Mouse (Mus musculus): ENCODE measurements at regions not wholly inside any gene's neighbourhood (a gene's known extent, or its start where the extent isn't known, plus 50 kb on each side); places are given as distances from the start of the nearest gene placed in this dataset.

GRCm38 (mm10) chr2:128392344-128392743, 198.7 kb upstream of the Spdye4c start:
- Histone ChIP-seq H3K4me2 (no peak overlapping the region), H3K9me3 (replicated peaks) (no peaks in the 10 kb centered on the region), H3K9ac (replicated peaks) (no peak overlapping the region), H3K27me3 (replicated peaks) (peaks cover 9% of the 10 kb centered on the region; the same call in 1 of the 2 replicates), H3K4me3 (replicated peaks) (no peak overlapping the region), H3K4me1 (peaks cover 7% of the 10 kb centered on the region), H3K27ac (replicated peaks) (no peak overlapping the region), H3K36me3 (no peaks in the 10 kb centered on the region)
- ATAC-seq (ENCODE audit: low FRiP score) = no peak
- 16% methylated on average over 9 of the region's 9 CpGs for WGBS

- H3K36me3 ChIP-seq = no peaks in the 10 kb centered on the region
- no peaks in the 10 kb centered on the region for H3K9me3 ChIP-seq (replicated peaks)
- WGBS = 30% methylated on average over 8 of the region's 8 CpGs
- no peak overlapping the region for H3K4me2 ChIP-seq
- H3K4me1 ChIP-seq = peaks cover 7% of the 10 kb centered on the region
- H3K4me3 ChIP-seq (replicated peaks) = no peak overlapping the region
- H3K9ac ChIP-seq (replicated peaks) = no peak overlapping the region
- no peak for ATAC-seq (ENCODE audit: low FRiP score)
- no peak overlapping the region for H3K27ac ChIP-seq (replicated peaks)
- peaks cover 9% of the 10 kb centered on the region; the same call in 1 of the 2 replicates for H3K27me3 ChIP-seq (replicated peaks)
Measured at GRCm38 (mm10) chr2:128393401-128393800, 197.6 kb upstream of the Spdye4c start.

- peaks cover 3% of the 10 kb centered on the region; the same call in 1 of the 2 replicates for H3K4me1 ChIP-seq
- ATAC-seq (ENCODE audit: low FRiP score) = no peak
- H3K4me2 ChIP-seq = no peak overlapping the region
- H3K9ac ChIP-seq (replicated peaks) = no peak overlapping the region
- H3K27me3 ChIP-seq (replicated peaks) = peaks cover 9% of the 10 kb centered on the region; the same call in 1 of the 2 replicates
- no peaks in the 10 kb centered on the region for H3K36me3 ChIP-seq
- no peaks in the 10 kb centered on the region for H3K9me3 ChIP-seq (replicated peaks)
- no peak overlapping the region for H3K27ac ChIP-seq (replicated peaks)
- 75% methylated on average over 5 of the region's 5 CpGs for WGBS
- H3K4me3 ChIP-seq (replicated peaks) = no peak overlapping the region
Measured at GRCm38 (mm10) chr2:128393921-128394320, 197.1 kb upstream of the Spdye4c start.

- no peak overlapping the region for H3K27ac ChIP-seq (replicated peaks)
- H3K4me1 ChIP-seq = no peaks in the 10 kb centered on the region
- H3K36me3 ChIP-seq = no peaks in the 10 kb centered on the region
- H3K27me3 ChIP-seq (replicated peaks) = peaks cover 9% of the 10 kb centered on the region; the same call in 1 of the 2 replicates
- 49% methylated on average over 4 of the region's 4 CpGs for WGBS
- 0 out of 2 replicates have a peak, but pooled peaks have one; percentile 3 for ATAC-seq (ENCODE audit: low FRiP score)
- H3K4me3 ChIP-seq (replicated peaks) = no peak overlapping the region
- H3K9me3 ChIP-seq (replicated peaks) = no peaks in the 10 kb centered on the region
- no peak overlapping the region for H3K4me2 ChIP-seq
- no peak overlapping the region for H3K9ac ChIP-seq (replicated peaks)
Measured at GRCm38 (mm10) chr2:128395308-128396007, 195.6 kb upstream of the Spdye4c start.

GRCm38 (mm10) chr2:128396008-128396346, 195.0 kb upstream of the Spdye4c start:
- H3K36me3 ChIP-seq = no peaks in the 10 kb centered on the region
- 4% methylated on average over 9 of the region's 9 CpGs for WGBS
- H3K4me1 ChIP-seq = no peaks in the 10 kb centered on the region
- ATAC-seq (ENCODE audit: low FRiP score) = peak; percentile 86
- H3K27me3 ChIP-seq (replicated peaks) = peaks cover 11% of the 10 kb centered on the region; the same call in 1 of the 2 replicates
- H3K9me3 ChIP-seq (replicated peaks) = no peaks in the 10 kb centered on the region
- H3K27ac ChIP-seq (replicated peaks) = no peak overlapping the region
- H3K4me2 ChIP-seq = no peak overlapping the region
- no peak overlapping the region for H3K4me3 ChIP-seq (replicated peaks)
- no peak overlapping the region for H3K9ac ChIP-seq (replicated peaks)

GRCm38 (mm10) chr2:128401359-128401758, 189.7 kb upstream of the Spdye4c start:
- H3K9me3 ChIP-seq (replicated peaks) = no peaks in the 10 kb centered on the region
- ATAC-seq (ENCODE audit: low FRiP score) = no peak
- no peak overlapping the region for H3K4me2 ChIP-seq
- no peak overlapping the region for H3K4me3 ChIP-seq (replicated peaks)
- H3K36me3 ChIP-seq = no peaks in the 10 kb centered on the region
- 67% methylated on average over 8 of the region's 8 CpGs for WGBS
- no peak overlapping the region for H3K27ac ChIP-seq (replicated peaks)
- H3K4me1 ChIP-seq = peaks cover 9% of the 10 kb centered on the region
- H3K9ac ChIP-seq (replicated peaks) = no peak overlapping the region
- H3K27me3 ChIP-seq (replicated peaks) = 0 out of 2 replicates have a peak, but pooled peaks cover 3% of the 10 kb centered on the region

- ATAC-seq (ENCODE audit: low FRiP score) = no peak
- H3K27ac ChIP-seq (replicated peaks) = no peak overlapping the region
- H3K4me2 ChIP-seq = no peak overlapping the region
- H3K4me3 ChIP-seq (replicated peaks) = no peak overlapping the region
- WGBS = 37% methylated on average over 11 of the region's 11 CpGs
- no peak overlapping the region for H3K9ac ChIP-seq (replicated peaks)
- H3K9me3 ChIP-seq (replicated peaks) = no peaks in the 10 kb centered on the region
- peaks cover 9% of the 10 kb centered on the region for H3K4me1 ChIP-seq
- no peaks in the 10 kb centered on the region for H3K36me3 ChIP-seq
- 0 out of 2 replicates have a peak, but pooled peaks cover 3% of the 10 kb centered on the region for H3K27me3 ChIP-seq (replicated peaks)
Measured at GRCm38 (mm10) chr2:128403143-128403935, 187.7 kb upstream of the Spdye4c start.

- Histone ChIP-seq H3K27ac (replicated peaks) (no peak overlapping the region), H3K9ac (replicated peaks) (no peak overlapping the region), H3K4me3 (replicated peaks) (no peak overlapping the region), H3K36me3 (no peaks in the 10 kb centered on the region), H3K4me2 (no peak overlapping the region), H3K27me3 (replicated peaks) (0 out of 2 replicates have a peak, but pooled peaks cover 3% of the 10 kb centered on the region), H3K9me3 (replicated peaks) (no peaks in the 10 kb centered on the region), H3K4me1 (peaks cover 9% of the 10 kb centered on the region)
- ATAC-seq (ENCODE audit: low FRiP score) = no peak
- 86% methylated on average over 3 of the region's 3 CpGs for WGBS
Measured at GRCm38 (mm10) chr2:128404405-128404804, 186.6 kb upstream of the Spdye4c start.

GRCm38 (mm10) chr2:128407076-128407475, 183.9 kb upstream of the Spdye4c start:
- Histone ChIP-seq H3K27ac (replicated peaks) (no peak overlapping the region), H3K9ac (replicated peaks) (no peak overlapping the region), H3K4me3 (replicated peaks) (no peak overlapping the region), H3K4me2 (no peak overlapping the region), H3K36me3 (no peaks in the 10 kb centered on the region), H3K9me3 (replicated peaks) (no peaks in the 10 kb centered on the region), H3K27me3 (replicated peaks) (no peaks in the 10 kb centered on the region), H3K4me1 (peaks cover 9% of the 10 kb centered on the region)
- 80% methylated on average over 7 of the region's 7 CpGs for WGBS
- no peak for ATAC-seq (ENCODE audit: low FRiP score)

- WGBS = 40% methylated on average over 6 of the region's 6 CpGs
- Histone ChIP-seq H3K4me3 (replicated peaks) (no peak overlapping the region), H3K9ac (replicated peaks) (no peak overlapping the region), H3K9me3 (replicated peaks) (no peaks in the 10 kb centered on the region), H3K36me3 (no peaks in the 10 kb centered on the region), H3K27ac (replicated peaks) (no peak overlapping the region), H3K27me3 (replicated peaks) (no peaks in the 10 kb centered on the region), H3K4me1 (peaks cover 11% of the 10 kb centered on the region), H3K4me2 (no peak overlapping the region)
- ATAC-seq (ENCODE audit: low FRiP score) = no peak
Measured at GRCm38 (mm10) chr2:128408718-128409117, 182.3 kb upstream of the Spdye4c start.

GRCm38 (mm10) chr2:128412352-128412751, 178.7 kb upstream of the Spdye4c start:
- WGBS = 12% methylated on average over 10 of the region's 10 CpGs
- Histone ChIP-seq H3K4me1 (peaks cover 11% of the 10 kb centered on the region; the same call in 1 of the 2 replicates), H3K9ac (replicated peaks) (no peak overlapping the region), H3K9me3 (replicated peaks) (no peaks in the 10 kb centered on the region), H3K27ac (replicated peaks) (no peak overlapping the region), H3K27me3 (replicated peaks) (no peaks in the 10 kb centered on the region), H3K36me3 (no peaks in the 10 kb centered on the region), H3K4me3 (replicated peaks) (no peak overlapping the region), H3K4me2 (no peak overlapping the region)
- no peak for ATAC-seq (ENCODE audit: low FRiP score)

- H3K9ac ChIP-seq (replicated peaks) = no peak overlapping the region
- no peak for ATAC-seq (ENCODE audit: low FRiP score)
- H3K4me2 ChIP-seq = no peak overlapping the region
- WGBS = 4% methylated on average over 10 of the region's 10 CpGs
- H3K27me3 ChIP-seq (replicated peaks) = no peaks in the 10 kb centered on the region
- H3K9me3 ChIP-seq (replicated peaks) = no peaks in the 10 kb centered on the region
- no peaks in the 10 kb centered on the region for H3K36me3 ChIP-seq
- H3K27ac ChIP-seq (replicated peaks) = no peak overlapping the region
- H3K4me3 ChIP-seq (replicated peaks) = no peak overlapping the region
- H3K4me1 ChIP-seq = peaks cover 11% of the 10 kb centered on the region; the same call in 1 of the 2 replicates
Measured at GRCm38 (mm10) chr2:128412974-128413373, 178.0 kb upstream of the Spdye4c start.

All from neural tube, embryonic 15.5 days (tissue).